Mouse (Mus musculus) layer of hippocampus, adult 9-11 months (tissue): Measurements from ENCODE around the gene Zfp668.

Source experiments
- DNase-seq: peaks from one replicate; pipeline ENCODE4 v3.0.0; 2022

Gene Zfp668

GRCm38 (mm10) chr7:127894480-127894879, 17.9 kb upstream of the Zfp668 start:
- no peak for DNase-seq

- DNase-seq, result no peak
Measured at GRCm38 (mm10) chr7:127890798-127891197, 14.2 kb upstream of the Zfp668 start, which contains the start of gene Prss53. TSS of gene Prss53 (minus strand) at chr7:127890970.

- DNase-seq, result no peak
Measured at GRCm38 (mm10) chr7:127888821-127889220, 12.2 kb upstream of the Zfp668 start.

- no peak for DNase-seq
Measured at GRCm38 (mm10) chr7:127887781-127888180, 11.2 kb upstream of the Zfp668 start.

GRCm38 (mm10) chr7:127887191-127887590, 10.6 kb upstream of the Zfp668 start:
- DNase-seq, result no peak

- no peak for DNase-seq
Measured at GRCm38 (mm10) chr7:127886551-127886950, 9.9 kb upstream of the Zfp668 start.

GRCm38 (mm10) chr7:127885951-127886350, 9.3 kb upstream of the Zfp668 start:
- peak; percentile 79 for DNase-seq

GRCm38 (mm10) chr7:127880431-127880830, 3.8 kb upstream of the Zfp668 start:
- DNase-seq, result no peak

GRCm38 (mm10) chr7:127879301-127879700, 2.7 kb upstream of the Zfp668 start:
- no peak for DNase-seq

- peak; percentile 79 for DNase-seq
Measured at GRCm38 (mm10) chr7:127876041-127876466, 574 bp downstream of the Zfp668 start, which contains the start of gene Zfp646. TSS of gene Zfp646 (plus strand) at chr7:127876221.

GRCm38 (mm10) chr7:127875627-127876001, 1.0 kb downstream of the Zfp668 start:
- peak; percentile 94 for DNase-seq

- no peak for DNase-seq
Measured at GRCm38 (mm10) chr7:127874812-127875626, 1.6 kb downstream of the Zfp668 start.

GRCm38 (mm10) chr7:127870136-127870821, 6.3 kb downstream of the Zfp668 start:
- no peak for DNase-seq

- DNase-seq, result no peak
Measured at GRCm38 (mm10) chr7:127869149-127869810, 7.3 kb downstream of the Zfp668 start.

GRCm38 (mm10) chr7:127867641-127868040, 9.0 kb downstream of the Zfp668 start:
- DNase-seq, result no peak

GRCm38 (mm10) chr7:127866434-127866833, 10.2 kb downstream of the Zfp668 start:
- DNase-seq, result no peak

GRCm38 (mm10) chr7:127858258-127858657, 18.4 kb downstream of the Zfp668 start:
- DNase-seq, result no peak

GRCm38 (mm10) chr7:127850906-127851305, 25.7 kb downstream of the Zfp668 start:
- no peak for DNase-seq

- no peak for DNase-seq
Measured at GRCm38 (mm10) chr7:127849973-127850875, 26.4 kb downstream of the Zfp668 start.

- DNase-seq, result peak; percentile 80
Measured at GRCm38 (mm10) chr7:127842001-127842718, 34.5 kb downstream of the Zfp668 start.

- DNase-seq, result peak; percentile 98
Measured at GRCm38 (mm10) chr7:127841340-127842000, 35.2 kb downstream of the Zfp668 start.
